Mouse (Mus musculus): ENCODE results near the gene Hist2h2bb. TPM values are rescaled to one million over a fixed set of nuclear protein-coding genes. Genes with fewer than 3 reads are reported as not detected.
"Not testable (repeated sequence)": the region's sequence is repeated elsewhere in the genome, so short reads cannot be mapped to it uniquely, and the experiment has no call there.

The Hist2h2bb gene
- polyA plus RNA-seq (2014; fragmentation: Nextera tagmentation; extraction: Ambion mirVana) = 17.3 and 22.2 TPM in 2 replicates

DNA sequence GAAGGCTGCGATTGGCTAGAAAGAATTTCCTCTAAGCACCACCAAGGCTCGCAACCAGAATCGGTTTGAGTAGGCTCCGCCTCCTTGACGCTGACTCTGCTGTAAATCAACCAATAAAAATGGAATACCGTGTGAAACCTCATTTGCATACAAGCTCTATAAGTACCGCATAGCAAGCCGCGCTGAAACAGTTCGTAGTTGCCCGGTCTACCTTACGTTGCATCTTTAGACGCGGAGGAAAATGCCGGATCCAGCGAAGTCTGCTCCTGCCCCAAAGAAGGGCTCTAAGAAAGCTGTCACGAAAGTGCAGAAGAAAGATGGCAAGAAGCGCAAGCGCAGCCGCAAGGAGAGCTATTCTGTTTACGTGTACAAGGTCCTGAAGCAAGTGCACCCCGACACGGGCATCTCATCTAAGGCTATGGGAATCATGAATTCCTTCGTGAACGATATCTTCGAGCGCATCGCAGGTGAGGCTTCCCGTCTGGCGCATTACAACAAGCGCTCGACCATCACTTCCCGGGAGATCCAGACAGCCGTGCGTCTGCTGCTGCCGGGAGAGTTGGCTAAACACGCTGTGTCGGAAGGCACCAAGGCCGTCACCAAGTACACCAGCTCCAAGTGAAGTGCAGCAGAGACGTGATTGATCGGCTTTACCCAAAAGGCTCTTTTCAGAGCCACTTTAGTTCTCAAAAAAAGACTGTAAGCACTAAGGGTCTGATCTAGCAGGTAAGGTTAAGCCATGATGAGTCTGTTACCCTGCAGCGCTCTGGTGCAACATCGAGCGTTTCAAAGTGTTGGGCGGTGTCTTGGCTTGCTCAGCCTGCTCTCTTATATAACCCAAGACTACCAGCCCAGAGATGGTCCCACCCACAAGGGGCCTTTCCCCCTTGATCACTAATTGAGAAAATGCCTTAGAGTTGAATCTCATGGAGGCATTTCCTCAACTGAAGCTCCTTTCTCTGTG is at the start of gene Hist2h2bb:
Gene Hist2h2bb (plus strand): TSS at position 242 of the 964 bp plus-strand sequence.
- ATAC-seq (ENCODE audit: insufficient read depth, low FRiP score, low TSS enrichment) = peak; percentile 94
- H3K27me3 ChIP-seq (ENCODE audit: control insufficient read depth, insufficient read depth, low read length) = no peaks in the 10 kb centered on the region
- H3K27ac ChIP-seq (ENCODE audit: low read depth, low read length) = peak within 1 kb of the TSS; percentile 95
- H3K36me3 ChIP-seq (ENCODE audit: control insufficient read depth, insufficient read depth, low read length) = no peaks in the 10 kb centered on the region
- DNase-seq (ENCODE audit: low spot score) = peak; percentile 92
- peak within 1 kb of the TSS; percentile 75 for H3K9ac ChIP-seq (ENCODE audit: low read length)
- no peaks in the 10 kb centered on the region for H3K9me3 ChIP-seq (ENCODE audit: control insufficient read depth, low read length)
- WGBS = under 1% methylated on average over 45 of the region's 45 CpGs
- peak within 1 kb of the TSS; percentile 48 for H3K4me3 ChIP-seq (ENCODE audit: low read depth, low read length)
- H3K4me2 ChIP-seq (ENCODE audit: low read depth) = peak within 1 kb of the TSS; percentile 88
- H3K4me1 ChIP-seq (ENCODE audit: control insufficient read depth, insufficient read depth, low read length) = 0 out of 2 replicates have a peak, but pooled peaks cover 9% of the 10 kb centered on the region

DNA sequence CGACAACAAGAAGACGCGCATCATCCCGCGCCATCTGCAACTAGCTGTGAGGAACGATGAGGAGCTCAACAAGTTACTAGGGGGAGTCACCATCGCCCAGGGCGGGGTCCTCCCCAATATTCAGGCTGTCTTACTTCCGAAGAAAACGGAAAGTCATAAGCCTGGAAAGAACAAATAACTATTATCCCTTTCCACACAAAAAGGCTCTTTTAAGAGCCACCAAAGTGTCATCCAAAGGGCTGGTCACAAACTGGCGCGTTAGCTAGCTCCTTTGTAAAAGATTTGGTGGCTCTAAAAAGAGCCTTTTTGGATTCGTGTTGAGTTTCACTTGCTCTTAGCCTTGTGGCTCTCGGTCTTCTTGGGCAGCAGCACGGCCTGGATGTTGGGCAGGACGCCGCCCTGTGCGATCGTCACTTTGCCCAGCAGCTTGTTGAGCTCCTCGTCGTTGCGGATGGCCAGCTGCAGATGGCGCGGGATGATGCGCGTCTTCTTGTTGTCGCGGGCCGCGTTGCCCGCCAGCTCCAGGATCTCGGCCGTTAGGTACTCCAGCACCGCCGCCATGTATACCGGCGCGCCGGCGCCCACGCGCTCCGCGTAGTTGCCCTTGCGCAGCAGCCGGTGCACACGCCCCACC is 49.3 kb upstream of the Hist2h2bb start:
- H3K9me3 ChIP-seq (ENCODE audit: control insufficient read depth, low read length); DNase-seq (ENCODE audit: low spot score); H3K27me3 ChIP-seq (ENCODE audit: control insufficient read depth, insufficient read depth, low read length); H3K36me3 ChIP-seq (ENCODE audit: control insufficient read depth, insufficient read depth, low read length): not testable (repeated sequence)
- Histone ChIP-seq H3K4me1 (ENCODE audit: control insufficient read depth, insufficient read depth, low read length) (peaks cover 20% of the 10 kb centered on the region), H3K4me3 (ENCODE audit: low read depth, low read length) (peak overlapping the region; percentile 47), H3K9ac (ENCODE audit: low read length) (peak overlapping the region; percentile 71), H3K27ac (ENCODE audit: low read depth, low read length) (peak overlapping the region; percentile 97), H3K4me2 (ENCODE audit: low read depth) (peak overlapping the region; percentile 61)
- WGBS = 0% methylated on average over 35 of the region's 47 CpGs
- peak; percentile 25 for ATAC-seq (ENCODE audit: insufficient read depth, low FRiP score, low TSS enrichment)

GRCm38 (mm10) chr3:96220765-96221639 is 48.5 kb upstream of the Hist2h2bb start, which contains the start of the genes Hist2h2ac and Hist2h2be:
Gene Hist2h2ac, minus strand, starts transcription at chr3:96220880.
Gene Hist2h2be, plus strand, starts transcription at chr3:96221119.
- peak; percentile 79 for ATAC-seq (ENCODE audit: insufficient read depth, low FRiP score, low TSS enrichment)
- Histone ChIP-seq H3K4me3 (ENCODE audit: low read depth, low read length) (peak within 1 kb of the TSS; percentile 47), H3K27me3 (ENCODE audit: control insufficient read depth, insufficient read depth, low read length) (no peaks in the 10 kb centered on the region), H3K9ac (ENCODE audit: low read length) (peak within 1 kb of the TSS; percentile 71), H3K9me3 (ENCODE audit: control insufficient read depth, low read length) (no peaks in the 10 kb centered on the region), H3K4me2 (ENCODE audit: low read depth) (peak within 1 kb of the TSS; percentile 61), H3K36me3 (ENCODE audit: control insufficient read depth, insufficient read depth, low read length) (no peaks in the 10 kb centered on the region), H3K27ac (ENCODE audit: low read depth, low read length) (peak within 1 kb of the TSS; percentile 97), H3K4me1 (ENCODE audit: control insufficient read depth, insufficient read depth, low read length) (peaks cover 20% of the 10 kb centered on the region)
- DNase-seq (ENCODE audit: low spot score) = peak; percentile 83
- under 1% methylated on average over 43 of the region's 43 CpGs for WGBS

DNA sequence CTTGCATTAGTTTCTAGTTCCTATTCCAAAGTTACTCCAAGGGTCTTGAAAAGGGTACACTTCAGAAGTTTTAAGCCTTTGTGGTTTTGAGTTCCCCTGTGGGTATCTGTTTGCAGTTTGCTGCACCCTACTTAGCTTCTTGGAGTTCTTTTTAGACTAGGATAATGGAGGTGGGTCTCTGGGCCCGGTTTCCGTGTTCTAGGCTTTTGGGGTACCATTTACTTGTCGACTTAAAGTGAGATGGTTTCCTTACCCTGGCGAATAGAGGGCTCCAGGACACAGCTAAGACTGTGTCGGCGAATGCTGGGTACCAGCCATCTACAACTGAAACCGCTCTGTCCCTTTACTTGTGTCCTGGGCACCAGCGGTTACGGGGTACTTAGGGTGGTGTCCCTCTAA is 47.9 kb upstream of the Hist2h2bb start:
- Histone ChIP-seq H3K9ac (ENCODE audit: low read length) (peak overlapping the region; percentile 71), H3K9me3 (ENCODE audit: control insufficient read depth, low read length) (no peaks in the 10 kb centered on the region), H3K36me3 (ENCODE audit: control insufficient read depth, insufficient read depth, low read length) (no peaks in the 10 kb centered on the region), H3K27me3 (ENCODE audit: control insufficient read depth, insufficient read depth, low read length) (no peaks in the 10 kb centered on the region), H3K4me3 (ENCODE audit: low read depth, low read length) (peak overlapping the region; percentile 47), H3K27ac (ENCODE audit: low read depth, low read length) (peak overlapping the region; percentile 97), H3K4me2 (ENCODE audit: low read depth) (peak overlapping the region; percentile 61), H3K4me1 (ENCODE audit: control insufficient read depth, insufficient read depth, low read length) (peaks cover 20% of the 10 kb centered on the region)
- WGBS = 26% methylated on average over 9 of the region's 9 CpGs
- ATAC-seq (ENCODE audit: insufficient read depth, low FRiP score, low TSS enrichment) = no peak
- DNase-seq (ENCODE audit: low spot score) = no peak

- Histone ChIP-seq H3K36me3 (ENCODE audit: control insufficient read depth, insufficient read depth, low read length) (no peaks in the 10 kb centered on the region), H3K4me3 (ENCODE audit: low read depth, low read length) (no peak overlapping the region), H3K9ac (ENCODE audit: low read length) (no peak overlapping the region), H3K27ac (ENCODE audit: low read depth, low read length) (no peak overlapping the region), H3K4me2 (ENCODE audit: low read depth) (peak overlapping the region; percentile 14; the same call in 1 of the 2 replicates), H3K9me3 (ENCODE audit: control insufficient read depth, low read length) (no peaks in the 10 kb centered on the region), H3K4me1 (ENCODE audit: control insufficient read depth, insufficient read depth, low read length) (peaks cover 20% of the 10 kb centered on the region), H3K27me3 (ENCODE audit: control insufficient read depth, insufficient read depth, low read length) (no peaks in the 10 kb centered on the region)
- DNase-seq (ENCODE audit: low spot score) (no peak), ATAC-seq (ENCODE audit: insufficient read depth, low FRiP score, low TSS enrichment) (no peak)
- 95% methylated on average over 4 of the region's 4 CpGs for WGBS
Observed at GRCm38 (mm10) chr3:96222774-96223173, 46.8 kb upstream of the Hist2h2bb start.

GRCm38 (mm10) chr3:96225421-96225820 is 44.1 kb upstream of the Hist2h2bb start:
- H3K27ac ChIP-seq (ENCODE audit: low read depth, low read length) = no peak overlapping the region
- peaks cover 18% of the 10 kb centered on the region for H3K4me1 ChIP-seq (ENCODE audit: control insufficient read depth, insufficient read depth, low read length)
- ATAC-seq (ENCODE audit: insufficient read depth, low FRiP score, low TSS enrichment) = no peak
- DNase-seq (ENCODE audit: low spot score) = no peak
- no peaks in the 10 kb centered on the region for H3K9me3 ChIP-seq (ENCODE audit: control insufficient read depth, low read length)
- no peak overlapping the region for H3K9ac ChIP-seq (ENCODE audit: low read length)
- H3K4me3 ChIP-seq (ENCODE audit: low read depth, low read length) = no peak overlapping the region; the same call in 1 of the 2 replicates
- 31% methylated on average over 2 of the region's 2 CpGs for WGBS
- 0 out of 2 replicates have a peak overlapping the region, but pooled peaks have one; percentile 2 for H3K4me2 ChIP-seq (ENCODE audit: low read depth)
- H3K27me3 ChIP-seq (ENCODE audit: control insufficient read depth, insufficient read depth, low read length) = no peaks in the 10 kb centered on the region
- no peaks in the 10 kb centered on the region for H3K36me3 ChIP-seq (ENCODE audit: control insufficient read depth, insufficient read depth, low read length)

DNA sequence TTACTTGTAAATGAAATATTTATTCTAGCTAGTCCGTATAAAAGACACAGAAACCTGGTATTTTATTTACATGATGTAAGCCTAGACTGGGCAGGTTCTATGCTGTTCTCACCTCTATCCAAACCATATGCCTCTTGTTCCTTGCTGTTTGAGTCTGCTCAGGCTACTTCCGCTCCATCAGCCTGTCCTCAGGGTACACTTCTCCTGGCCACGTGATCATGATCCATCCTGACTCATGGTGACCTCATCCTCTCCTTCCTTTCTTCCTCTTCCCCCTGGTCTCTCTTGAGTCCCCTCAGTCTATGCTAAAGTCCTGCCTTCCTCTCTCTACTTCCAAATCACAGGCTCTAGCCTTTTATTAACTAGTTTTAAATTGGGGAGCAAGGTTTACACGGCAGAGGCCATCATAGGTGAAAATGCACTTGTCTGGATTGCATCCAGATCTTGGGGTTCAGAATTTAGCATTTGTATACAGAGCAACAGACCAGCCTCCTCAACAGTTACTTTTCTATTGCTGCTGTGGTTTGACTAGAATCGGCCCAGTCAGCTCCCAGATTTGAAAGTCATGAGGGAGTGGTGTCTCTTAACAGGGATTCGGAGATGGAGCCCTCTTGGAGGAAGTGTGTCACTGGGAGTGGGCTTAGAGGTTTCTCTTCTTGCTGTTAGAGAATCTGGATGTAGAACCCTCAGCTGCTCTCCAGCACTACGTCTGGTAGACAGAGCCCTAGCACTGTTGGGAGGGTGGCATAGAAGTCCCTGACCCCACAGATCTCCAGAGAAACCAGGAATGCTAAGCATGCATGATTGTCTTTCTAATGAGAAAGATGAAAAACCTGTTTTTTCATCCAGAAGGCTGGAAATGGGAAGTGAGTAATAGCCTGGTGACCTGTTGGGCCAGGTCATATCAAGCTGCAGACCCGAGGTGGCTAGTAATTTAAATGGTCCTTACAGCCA is 42.6 kb upstream of the Hist2h2bb start:
- no peaks in the 10 kb centered on the region for H3K27me3 ChIP-seq (ENCODE audit: control insufficient read depth, insufficient read depth, low read length)
- H3K9me3 ChIP-seq (ENCODE audit: control insufficient read depth, low read length) = no peaks in the 10 kb centered on the region
- ATAC-seq (ENCODE audit: insufficient read depth, low FRiP score, low TSS enrichment) (no peak), DNase-seq (ENCODE audit: low spot score) (no peak)
- H3K4me2 ChIP-seq (ENCODE audit: low read depth) = no peak overlapping the region
- no peak overlapping the region for H3K4me3 ChIP-seq (ENCODE audit: low read depth, low read length)
- WGBS = 74% methylated on average over 8 of the region's 8 CpGs
- H3K9ac ChIP-seq (ENCODE audit: low read length) = no peak overlapping the region
- H3K36me3 ChIP-seq (ENCODE audit: control insufficient read depth, insufficient read depth, low read length) = no peaks in the 10 kb centered on the region
- no peak overlapping the region for H3K27ac ChIP-seq (ENCODE audit: low read depth, low read length)
- peaks cover 11% of the 10 kb centered on the region for H3K4me1 ChIP-seq (ENCODE audit: control insufficient read depth, insufficient read depth, low read length)

All from neural tube, embryonic 11.5 days (tissue).